Mouse (Mus musculus) forebrain, embryonic 16.5 days (tissue): ENCODE data around the gene Hnrnph3. TPM values are rescaled to one million over a fixed set of nuclear protein-coding genes. Genes with fewer than 3 reads are reported as not detected.
A peak's percentile ranks its signal among the peaks of the same experiment; 100 is the strongest.

Experiments used
- ATAC-seq: fragments of 200-750 bp; cut with Nextera tagmentation; 2 replicates; pipeline ENCODE4 v1.8.0; 2017; ENCODE audit warnings: mild to moderate bottlenecking, moderate library complexity
- H3K27ac ChIP-seq: fragments of 300-500 bp; sonication (generic); 2 replicates; pipeline ENCODE4 v1.5.1; 2014; ENCODE audit warnings: low read length, control low read depth
- H3K27me3 ChIP-seq: fragments of 300-500 bp; sonication (generic); replicated peaks from 2 replicates; pipeline ENCODE4 v1.6.1; 2014; ENCODE audit warnings: low read length; ENCODE audit not compliant: control insufficient read depth, insufficient read depth
- H3K36me3 ChIP-seq: fragments of 300-500 bp; sonication (generic); 2 replicates; pipeline ENCODE4 v1.6.1; 2014; ENCODE audit not compliant: control insufficient read depth, insufficient read depth
- H3K4me1 ChIP-seq: fragments of 300-500 bp; sonication (generic); replicated peaks from 2 replicates; pipeline ENCODE4 v1.6.1; 2014; ENCODE audit warnings: low read length; ENCODE audit not compliant: control insufficient read depth, insufficient read depth
- H3K4me2 ChIP-seq: fragments of 300-500 bp; sonication (generic); 2 replicates; pipeline ENCODE4 v1.6.1; 2014; ENCODE audit warnings: mild to moderate bottlenecking, low read length, control low read depth
- H3K4me3 ChIP-seq: fragments of 300-500 bp; sonication (generic); replicated peaks from 2 replicates; pipeline ENCODE4 v1.5.1; 2014; ENCODE audit warnings: mild to moderate bottlenecking, low read length, control low read depth
- H3K9ac ChIP-seq: fragments of 300-500 bp; sonication (generic); replicated peaks from 2 replicates; pipeline ENCODE4 v1.6.1; 2014; ENCODE audit warnings: low read depth, low read length, control low read depth
- H3K9me3 ChIP-seq: fragments of 300-500 bp; sonication (generic); 2 replicates; pipeline ENCODE4 v1.6.1; 2016; ENCODE audit warnings: low read length; ENCODE audit not compliant: control insufficient read depth
- WGBS: fragments of 180-500 bp; shearing (Covaris S2); extraction: QIAGEN DNeasy Blood & Tissue Kit; methylation state at CpG from one replicate; pipeline ENCODE4 v1.1.7; 2014; 5-methylcytosine and 5-hydroxymethylcytosine counted together
- polyA plus RNA-seq: library from polyadenylated mRNA; unstranded; fragments of >200 nt; fragmentation: Nextera tagmentation; extraction: Ambion mirVana; gene quantifications from 2 replicates; pipeline ENCODE4 v1.2.1, GENCODE M21; 2015

The Hnrnph3 gene
- polyA plus RNA-seq = 196 and 205 TPM in 2 replicates

DNA sequence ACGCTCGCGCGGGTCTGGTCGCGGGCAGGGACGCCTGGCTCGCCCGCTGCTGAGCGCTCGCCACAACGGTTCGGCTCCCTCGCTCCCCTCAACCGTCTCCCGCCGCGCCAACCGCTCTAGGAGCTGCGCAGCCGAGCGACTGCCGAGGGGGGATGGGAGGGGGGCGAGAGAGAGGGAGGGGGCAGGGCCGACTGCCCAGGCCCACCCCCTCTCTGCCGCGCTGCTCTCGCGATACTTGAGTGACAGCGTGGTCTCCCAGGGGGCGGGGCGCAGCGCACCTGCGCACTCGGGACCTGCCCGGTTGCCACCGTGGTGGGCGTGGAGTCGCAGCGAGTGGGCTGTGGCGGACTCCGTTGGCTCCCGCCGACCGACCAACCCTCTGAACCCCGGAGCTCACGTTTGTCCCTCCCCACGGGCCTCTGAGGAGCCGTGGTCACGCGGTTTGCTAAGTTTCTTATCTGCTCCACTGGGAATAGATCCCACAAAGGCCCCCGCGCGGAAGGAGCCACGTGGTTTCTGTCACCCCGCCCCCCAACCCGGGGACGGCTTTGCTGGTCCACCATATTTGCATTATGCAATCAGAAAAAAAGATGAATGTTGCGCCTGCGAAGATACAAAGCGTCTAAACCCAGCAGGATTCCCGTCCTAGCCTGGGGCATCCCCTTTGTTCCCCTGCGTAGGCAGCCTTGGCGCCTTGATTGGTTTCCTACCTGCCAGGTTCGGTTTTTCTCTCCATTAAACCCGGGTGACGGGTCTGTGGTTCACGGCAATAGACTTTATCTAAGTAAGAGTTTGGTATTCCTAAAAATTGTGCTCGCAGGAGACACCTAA, at the start of gene Hnrnph3, which contains the start of gene Pbld2:
Hnrnph3 (minus strand) TSS at position 469 of the 831 bp plus-strand sequence.
Pbld2 (plus strand) TSS at position 567 of the 831 bp plus-strand sequence.
- peak within 1 kb of the TSS; percentile 89 for H3K4me3 ChIP-seq
- ATAC-seq = peak; percentile 92
- H3K36me3 ChIP-seq = no peaks in the 10 kb centered on the region
- H3K9ac ChIP-seq = peak within 1 kb of the TSS; percentile 99
- peak within 1 kb of the TSS; percentile 100 for H3K27ac ChIP-seq
- H3K9me3 ChIP-seq = no peaks in the 10 kb centered on the region
- peaks cover 46% of the 10 kb centered on the region for H3K4me1 ChIP-seq
- peak within 1 kb of the TSS; percentile 81 for H3K4me2 ChIP-seq
- WGBS = under 1% methylated on average over 53 of the region's 69 CpGs
- H3K27me3 ChIP-seq = no peaks in the 10 kb centered on the region

DNA sequence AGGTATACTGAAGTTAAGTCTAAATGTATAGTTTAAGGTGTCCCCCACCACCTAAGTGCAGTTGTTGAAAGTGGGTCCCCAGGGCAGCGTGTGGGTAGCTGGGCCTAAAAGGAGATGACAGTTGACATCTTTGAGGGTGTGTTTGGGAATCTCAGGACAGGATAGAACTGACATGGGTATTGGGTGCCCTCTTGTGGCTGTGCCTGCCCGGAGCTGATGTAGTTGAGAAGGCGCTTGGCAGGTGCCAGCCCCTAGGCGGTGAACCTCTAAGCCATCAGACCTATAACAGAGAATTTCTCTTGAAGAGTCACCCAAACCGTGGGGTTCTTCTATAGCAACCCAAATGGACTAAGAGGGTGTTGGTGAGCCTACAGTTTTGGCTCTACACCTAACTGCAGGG, 42.0 kb upstream of the Hnrnph3 start:
- WGBS = 4% methylated on average over 5 of the region's 5 CpGs
- H3K27me3 ChIP-seq = no peaks in the 10 kb centered on the region
- no peak overlapping the region for H3K9ac ChIP-seq
- H3K4me1 ChIP-seq = peaks cover 3% of the 10 kb centered on the region; the same call in 1 of the 2 replicates
- no peaks in the 10 kb centered on the region for H3K36me3 ChIP-seq
- no peaks in the 10 kb centered on the region for H3K9me3 ChIP-seq
- H3K4me3 ChIP-seq = no peak overlapping the region
- ATAC-seq = peak; percentile 92
- H3K27ac ChIP-seq = no peak overlapping the region
- no peak overlapping the region for H3K4me2 ChIP-seq

DNA sequence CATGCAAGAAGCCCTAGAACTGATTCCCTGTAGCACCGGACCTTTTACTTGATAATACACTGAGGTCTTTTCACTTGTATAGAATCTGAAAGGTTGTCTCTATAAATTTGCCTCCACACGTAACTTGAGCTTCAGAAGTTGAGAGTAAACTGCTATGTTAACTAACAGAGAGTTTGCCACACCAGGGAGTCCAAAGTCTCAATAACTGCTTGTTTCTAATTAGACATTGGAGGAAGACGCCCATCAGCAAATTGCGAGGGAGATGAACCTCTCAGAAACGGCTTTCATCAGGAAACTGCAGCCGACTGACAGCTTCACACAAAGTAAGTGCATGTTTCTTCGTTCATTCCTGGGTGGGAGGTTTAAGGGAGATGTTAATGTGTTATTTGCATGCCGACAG, 41.5 kb upstream of the Hnrnph3 start:
- no peaks in the 10 kb centered on the region for H3K36me3 ChIP-seq
- H3K9me3 ChIP-seq = no peaks in the 10 kb centered on the region
- peaks cover 3% of the 10 kb centered on the region; the same call in 1 of the 2 replicates for H3K4me1 ChIP-seq
- no peak overlapping the region for H3K4me3 ChIP-seq
- 33% methylated on average over 8 of the region's 8 CpGs for WGBS
- no peak overlapping the region for H3K27ac ChIP-seq
- no peak overlapping the region for H3K9ac ChIP-seq
- no peak overlapping the region for H3K4me2 ChIP-seq
- no peak for ATAC-seq
- H3K27me3 ChIP-seq = no peaks in the 10 kb centered on the region

DNA sequence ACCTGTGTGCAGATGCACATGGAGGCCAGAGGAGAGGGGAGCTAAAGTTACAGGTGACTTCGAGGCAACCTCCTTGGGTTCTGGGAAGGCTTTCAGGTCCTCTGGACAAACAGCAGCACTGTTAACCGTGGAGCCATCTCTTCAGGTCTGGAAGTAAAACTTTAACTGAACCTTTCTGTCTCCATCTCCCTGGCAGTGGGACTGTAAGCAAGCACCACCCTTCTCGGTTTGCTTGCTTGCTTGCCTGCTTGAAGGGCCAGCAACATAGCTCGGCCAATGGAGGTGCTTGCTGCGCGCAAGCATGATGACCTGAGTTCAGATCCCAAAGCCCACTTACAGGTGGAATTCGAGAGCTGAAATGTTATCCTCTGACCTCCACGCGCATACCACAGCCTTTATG, 40.5 kb upstream of the Hnrnph3 start:
- Histone ChIP-seq H3K4me3 (no peak overlapping the region), H3K4me1 (peaks cover 3% of the 10 kb centered on the region; the same call in 1 of the 2 replicates), H3K4me2 (no peak overlapping the region), H3K36me3 (no peaks in the 10 kb centered on the region), H3K27me3 (no peaks in the 10 kb centered on the region), H3K9ac (no peak overlapping the region), H3K27ac (no peak overlapping the region), H3K9me3 (no peaks in the 10 kb centered on the region)
- 91% methylated on average over 9 of the region's 9 CpGs for WGBS
- no peak for ATAC-seq

DNA sequence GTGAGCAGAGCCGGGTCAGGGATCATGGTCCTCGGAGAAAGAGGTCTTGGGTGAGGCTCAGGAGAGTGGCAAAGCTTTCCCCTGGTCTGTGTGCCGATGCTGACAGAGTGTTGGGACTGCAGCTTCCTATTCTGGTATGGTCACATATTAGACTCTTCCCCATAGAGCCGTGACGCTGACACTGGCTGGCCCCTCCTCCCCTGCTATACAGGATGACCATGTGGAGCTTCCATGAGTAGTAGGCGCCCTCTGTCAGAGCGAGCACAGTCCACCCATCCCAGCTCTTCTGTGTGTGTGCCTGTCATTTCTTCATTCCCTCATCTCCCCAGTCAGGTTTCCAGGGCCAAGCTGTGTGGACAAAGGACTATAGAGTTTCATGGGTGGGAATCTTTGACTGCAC, 39.3 kb upstream of the Hnrnph3 start:
- no peak overlapping the region for H3K27ac ChIP-seq
- no peak overlapping the region for H3K4me2 ChIP-seq
- H3K4me1 ChIP-seq = peaks cover 3% of the 10 kb centered on the region; the same call in 1 of the 2 replicates
- no peaks in the 10 kb centered on the region for H3K36me3 ChIP-seq
- H3K4me3 ChIP-seq = no peak overlapping the region
- ATAC-seq = no peak
- H3K27me3 ChIP-seq = no peaks in the 10 kb centered on the region
- WGBS = 72% methylated on average over 7 of the region's 7 CpGs
- no peak overlapping the region for H3K9ac ChIP-seq
- H3K9me3 ChIP-seq = no peaks in the 10 kb centered on the region

DNA sequence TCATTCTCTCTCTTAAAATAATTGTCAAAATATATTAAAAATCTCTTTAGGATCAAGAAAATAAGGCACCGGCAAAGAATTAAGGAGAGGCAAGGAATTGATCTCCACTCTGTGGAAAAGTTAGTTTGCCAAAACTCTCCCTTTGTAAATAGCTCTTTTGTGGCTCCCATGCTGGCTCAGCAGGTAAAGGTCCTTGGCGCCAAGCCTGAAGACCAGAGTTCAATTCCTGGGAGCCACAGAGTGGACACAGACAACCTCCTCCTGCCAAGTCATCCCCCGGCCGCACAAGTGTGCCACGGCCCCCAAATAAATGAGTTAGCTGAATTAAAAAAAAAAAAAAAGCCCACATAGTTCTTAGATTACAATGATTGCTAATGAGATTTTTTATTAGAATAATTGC, 38.7 kb upstream of the Hnrnph3 start:
- ATAC-seq = no peak
- H3K4me2 ChIP-seq = no peak overlapping the region
- WGBS = 87% methylated on average over 5 of the region's 5 CpGs
- H3K27me3 ChIP-seq = no peaks in the 10 kb centered on the region
- peaks cover 3% of the 10 kb centered on the region; the same call in 1 of the 2 replicates for H3K4me1 ChIP-seq
- no peaks in the 10 kb centered on the region for H3K36me3 ChIP-seq
- no peak overlapping the region for H3K27ac ChIP-seq
- H3K9me3 ChIP-seq = no peaks in the 10 kb centered on the region
- no peak overlapping the region for H3K4me3 ChIP-seq
- H3K9ac ChIP-seq = no peak overlapping the region

DNA sequence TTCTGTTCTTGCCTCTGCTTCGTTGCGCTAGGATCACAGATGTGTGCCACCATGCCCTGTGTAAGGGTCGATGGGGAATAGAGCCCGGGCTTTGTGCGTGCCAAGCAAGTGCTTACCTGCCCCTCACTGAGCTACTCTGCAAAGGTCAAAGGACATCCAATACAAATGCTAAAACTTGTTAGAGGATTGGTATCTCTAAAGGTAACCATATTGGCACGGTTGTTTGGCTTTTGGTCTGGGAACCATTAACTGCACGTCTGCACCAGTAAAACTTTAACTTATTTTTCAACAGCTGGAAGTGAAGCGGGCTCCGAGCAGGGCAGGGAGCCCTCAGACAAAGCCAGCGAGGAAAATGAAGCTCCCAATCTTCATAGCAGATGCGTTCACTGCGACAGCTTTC, 37.2 kb upstream of the Hnrnph3 start:
- Histone ChIP-seq H3K27ac (no peak overlapping the region), H3K4me2 (no peak overlapping the region), H3K27me3 (no peaks in the 10 kb centered on the region), H3K4me1 (peaks cover 3% of the 10 kb centered on the region; the same call in 1 of the 2 replicates), H3K4me3 (no peak overlapping the region), H3K9ac (no peak overlapping the region), H3K9me3 (no peaks in the 10 kb centered on the region), H3K36me3 (no peaks in the 10 kb centered on the region)
- ATAC-seq = no peak
- 80% methylated on average over 12 of the region's 12 CpGs for WGBS

DNA sequence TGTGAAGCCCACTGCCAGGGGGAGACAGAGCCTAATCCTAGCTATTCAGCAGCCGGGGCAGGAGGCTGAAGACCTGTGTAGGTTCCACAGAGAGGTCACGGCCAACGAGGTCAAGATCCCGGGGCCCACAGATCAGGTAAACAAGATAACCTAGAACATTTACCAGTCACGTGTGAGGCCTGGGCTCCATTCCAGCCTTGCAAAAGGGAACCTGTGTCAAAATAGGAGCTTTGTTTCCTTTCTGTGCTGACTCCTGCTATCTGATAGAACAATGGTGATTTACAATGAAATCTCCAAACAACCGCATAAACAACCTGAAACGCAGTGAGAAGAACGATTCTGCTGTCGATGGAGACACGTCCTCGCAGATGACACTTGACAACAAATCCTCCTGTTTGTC, 36.4 kb upstream of the Hnrnph3 start:
- 54% methylated on average over 11 of the region's 11 CpGs for WGBS
- Histone ChIP-seq H3K36me3 (no peaks in the 10 kb centered on the region), H3K4me1 (no peaks in the 10 kb centered on the region), H3K9me3 (no peaks in the 10 kb centered on the region), H3K4me3 (no peak overlapping the region), H3K9ac (no peak overlapping the region), H3K4me2 (no peak overlapping the region), H3K27ac (no peak overlapping the region), H3K27me3 (no peaks in the 10 kb centered on the region)
- ATAC-seq = no peak

DNA sequence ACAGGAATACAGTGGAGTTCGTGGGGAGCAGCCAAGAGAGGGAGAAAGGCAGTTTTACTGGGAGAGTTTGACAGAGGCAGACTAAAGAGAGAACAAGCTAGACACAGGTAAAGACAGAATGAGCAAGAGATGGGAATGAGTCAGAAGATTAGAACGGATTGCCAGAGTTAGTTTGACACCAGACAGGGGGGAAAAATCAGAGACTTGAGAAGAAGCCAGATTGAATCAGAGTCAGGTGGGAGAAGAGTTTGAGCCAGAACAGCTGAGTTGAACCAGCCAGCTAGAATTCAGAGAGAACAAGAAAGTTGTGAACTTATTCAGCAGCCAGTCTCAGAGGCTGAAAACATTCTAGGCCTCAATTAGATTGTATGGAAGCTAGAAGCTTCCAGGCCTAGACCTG, 35.8 kb upstream of the Hnrnph3 start, which contains the start of gene Pbld1:
Pbld1 (plus strand) TSS at position 301 of the 400 bp plus-strand sequence.
- Histone ChIP-seq H3K4me1 (no peaks in the 10 kb centered on the region), H3K4me3 (no peak within 1 kb of the TSS), H3K27me3 (no peaks in the 10 kb centered on the region), H3K36me3 (no peaks in the 10 kb centered on the region), H3K9me3 (no peaks in the 10 kb centered on the region), H3K4me2 (no peak within 1 kb of the TSS), H3K27ac (no peak within 1 kb of the TSS), H3K9ac (no peak within 1 kb of the TSS)
- ATAC-seq = no peak
- 85% methylated on average over 2 of the region's 2 CpGs for WGBS
